Mouse (Mus musculus): ENCODE data around the gene Prrx2. TPM values are rescaled to one million over a fixed set of nuclear protein-coding genes. Genes with fewer than 3 reads are reported as not detected.

Gene Prrx2
- polyA plus RNA-seq, 1 experiment from 2014 or later: 15.3 TPM

- Histone ChIP-seq H3K36me3 (ENCODE audit: control insufficient read depth, insufficient read depth, low read length) (peaks cover 21% of the 10 kb centered on the region), H3K4me3 (ENCODE audit: low read length) (no peak overlapping the region), H3K27ac (ENCODE audit: low read depth, low read length) (no peak overlapping the region), H3K4me2 (replicated peaks; ENCODE audit: low read depth, low read length) (no peak overlapping the region), H3K4me1 (ENCODE audit: control insufficient read depth, insufficient read depth, low read length) (peaks cover 18% of the 10 kb centered on the region), H3K9me3 (ENCODE audit: control insufficient read depth, low read length) (no peaks in the 10 kb centered on the region), H3K9ac (ENCODE audit: low read depth, low read length) (no peak overlapping the region), H3K27me3 (ENCODE audit: control insufficient read depth, insufficient read depth, low read length) (no peaks in the 10 kb centered on the region)
- 45% methylated on average over 5 of the region's 5 CpGs for WGBS
- ATAC-seq (ENCODE audit: low FRiP score, low TSS enrichment): no peak
These were observed 5.5 kb upstream of the Prrx2 start for GRCm38 (mm10) chr2:30829315-30829714.

DNA sequence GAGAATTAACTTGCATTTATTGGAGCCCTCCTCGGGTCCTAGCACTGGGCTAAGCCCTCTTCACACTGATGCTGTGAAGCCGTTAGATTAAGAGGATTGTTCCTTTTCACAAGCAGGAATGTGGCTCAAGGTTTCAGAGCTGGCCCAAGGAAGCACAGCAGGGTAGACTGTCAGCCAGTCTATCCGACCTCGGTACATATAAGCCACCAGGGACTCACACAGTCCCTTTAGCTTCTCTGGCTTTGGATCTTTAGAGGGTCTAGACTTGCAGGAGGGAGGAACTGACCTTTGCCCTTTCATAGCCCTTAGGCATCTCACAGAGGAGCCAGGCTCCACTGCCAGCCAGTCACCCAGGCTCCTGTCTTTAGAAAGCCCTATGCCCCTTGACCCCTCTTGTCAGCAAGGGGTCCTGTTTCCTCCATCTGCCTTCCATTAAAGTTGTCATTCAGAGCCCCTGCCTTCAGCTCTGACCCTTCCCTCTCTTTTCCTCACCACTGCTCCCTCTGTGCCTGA, 4.4 kb upstream of the Prrx2 start, which contains the start of gene Asb6:
Gene Asb6, minus strand, starts transcription at position 51 of the 513 bp plus-strand sequence.
- Histone ChIP-seq H3K4me1 (ENCODE audit: control insufficient read depth, insufficient read depth, low read length) (peaks cover 18% of the 10 kb centered on the region), H3K9me3 (ENCODE audit: control insufficient read depth, low read length) (no peaks in the 10 kb centered on the region), H3K36me3 (ENCODE audit: control insufficient read depth, insufficient read depth, low read length) (peaks cover 11% of the 10 kb centered on the region), H3K27ac (ENCODE audit: low read depth, low read length) (no peak within 1 kb of the TSS), H3K27me3 (ENCODE audit: control insufficient read depth, insufficient read depth, low read length) (no peaks in the 10 kb centered on the region), H3K4me2 (replicated peaks; ENCODE audit: low read depth, low read length) (no peak within 1 kb of the TSS), H3K9ac (ENCODE audit: low read depth, low read length) (no peak within 1 kb of the TSS), H3K4me3 (ENCODE audit: low read length) (no peak within 1 kb of the TSS)
- 18% methylated on average over 4 of the region's 4 CpGs for WGBS
- ATAC-seq (ENCODE audit: low FRiP score, low TSS enrichment): no peak

DNA sequence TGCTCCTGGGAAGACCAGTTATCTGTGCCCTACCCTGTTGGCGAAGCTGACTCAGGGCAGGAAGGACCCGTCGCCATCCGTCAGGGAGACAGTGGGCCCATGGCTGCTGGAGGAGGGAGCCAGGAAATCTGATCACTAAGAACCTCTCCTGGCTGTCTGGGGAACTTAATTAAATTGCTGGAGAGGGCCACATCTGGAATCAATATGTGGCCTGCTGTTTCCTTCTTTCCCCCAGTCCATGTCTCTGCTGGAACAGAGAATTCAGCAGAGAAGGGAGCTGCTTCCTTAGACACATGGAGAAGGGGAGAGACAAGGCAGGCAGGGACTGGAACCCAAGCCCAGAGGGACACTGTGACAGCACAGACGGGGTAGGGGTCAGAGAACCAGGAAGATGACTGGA, 1.1 kb upstream of the Prrx2 start:
- Histone ChIP-seq H3K4me3 (ENCODE audit: low read length) (no peak overlapping the region), H3K27ac (ENCODE audit: low read depth, low read length) (no peak overlapping the region)

DNA sequence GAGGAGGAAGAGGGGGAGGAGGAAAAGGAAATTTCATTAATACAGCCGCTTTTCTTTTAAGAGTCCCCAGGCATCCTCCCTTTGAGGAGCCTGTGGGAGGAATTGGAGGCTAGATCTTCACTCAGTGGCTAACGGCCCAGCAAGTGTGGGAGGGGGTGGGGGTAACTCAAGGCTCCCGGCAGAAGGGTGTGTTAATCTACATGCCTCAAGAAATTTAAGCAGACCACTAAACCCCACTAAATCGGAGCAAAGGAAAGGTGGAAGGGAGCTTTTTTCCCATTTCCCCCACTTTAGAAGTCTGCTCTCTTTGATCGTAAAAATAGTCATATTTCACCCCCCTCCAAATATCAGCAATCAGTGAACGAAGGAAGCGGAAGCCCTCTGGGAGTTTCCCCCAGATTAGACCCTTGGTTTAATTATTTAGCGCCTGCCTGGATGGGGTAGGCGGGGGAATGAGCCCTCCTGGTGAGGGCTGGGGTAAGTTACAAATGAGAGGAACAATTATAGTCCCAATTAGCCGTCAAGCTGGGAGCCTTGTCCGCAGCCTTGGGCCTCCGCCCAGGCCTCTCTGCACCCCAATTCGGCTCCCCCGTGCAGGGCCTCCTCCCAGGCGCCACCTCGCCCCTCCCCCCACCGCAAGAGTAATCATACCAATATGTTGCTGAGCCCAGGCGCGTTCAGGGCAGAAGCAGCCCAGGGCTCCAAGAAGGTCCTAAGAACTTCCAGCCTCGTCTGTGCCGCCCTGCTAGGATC, 1.6 kb downstream of the Prrx2 start:
- no peak overlapping the region for H3K4me3 ChIP-seq (ENCODE audit: low read length)
- peak; percentile 34; the same call in 1 of the 2 replicates for ATAC-seq (ENCODE audit: low FRiP score, low TSS enrichment)
- H3K27ac ChIP-seq (ENCODE audit: low read depth, low read length): peak overlapping the region; percentile 69; the same call in 1 of the 2 replicates

More for the DNA sequence above, 1.1 kb upstream of the Prrx2 start:
- Histone ChIP-seq H3K9me3 (ENCODE audit: control insufficient read depth, low read length) (no peaks in the 10 kb centered on the region), H3K4me2 (replicated peaks; ENCODE audit: low read depth, low read length) (no peak overlapping the region), H3K27me3 (ENCODE audit: control insufficient read depth, insufficient read depth, low read length) (no peaks in the 10 kb centered on the region), H3K36me3 (ENCODE audit: control insufficient read depth, insufficient read depth, low read length) (no peaks in the 10 kb centered on the region), H3K9ac (ENCODE audit: low read depth, low read length) (no peak overlapping the region), H3K4me1 (ENCODE audit: control insufficient read depth, insufficient read depth, low read length) (peaks cover 23% of the 10 kb centered on the region)
- 21% methylated on average over 5 of the region's 5 CpGs for WGBS
- no peak for ATAC-seq (ENCODE audit: low FRiP score, low TSS enrichment)

DNA sequence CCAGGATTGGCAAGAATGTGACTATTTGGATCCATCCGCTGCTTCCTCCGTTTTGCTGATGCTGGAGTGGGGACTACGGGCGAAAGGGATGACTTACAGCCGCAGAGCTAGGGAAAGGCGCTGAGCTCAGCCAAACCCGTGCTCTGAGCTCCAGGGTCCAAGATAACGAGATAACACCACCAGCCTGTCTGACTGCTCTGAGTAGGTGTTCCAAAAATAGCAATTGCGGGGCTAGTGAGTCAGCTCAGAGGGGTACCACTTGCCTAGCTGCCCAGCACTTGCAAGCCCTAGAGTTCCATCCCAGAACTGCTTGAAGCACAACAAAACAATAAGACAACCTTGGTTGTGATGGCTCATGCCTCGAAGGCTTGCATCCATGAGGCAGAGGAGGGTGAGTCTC, 7.8 kb downstream of the Prrx2 start:
- Histone ChIP-seq H3K27me3 (ENCODE audit: control insufficient read depth, insufficient read depth, low read length) (no peaks in the 10 kb centered on the region), H3K4me3 (ENCODE audit: low read length) (no peak overlapping the region), H3K4me2 (replicated peaks; ENCODE audit: low read depth, low read length) (no peak overlapping the region), H3K9me3 (ENCODE audit: control insufficient read depth, low read length) (no peaks in the 10 kb centered on the region), H3K4me1 (ENCODE audit: control insufficient read depth, insufficient read depth, low read length) (peaks cover 10% of the 10 kb centered on the region; the same call in 1 of the 2 replicates), H3K36me3 (ENCODE audit: control insufficient read depth, insufficient read depth, low read length) (no peaks in the 10 kb centered on the region), H3K27ac (ENCODE audit: low read depth, low read length) (no peak overlapping the region), H3K9ac (ENCODE audit: low read depth, low read length) (no peak overlapping the region)
- 42% methylated on average over 10 of the region's 10 CpGs for whole genome bisulfite sequencing
- no peak for ATAC-seq (ENCODE audit: low FRiP score, low TSS enrichment)

More for the DNA sequence above, 1.6 kb downstream of the Prrx2 start:
- 8% methylated on average over 20 of the region's 21 CpGs for WGBS
- H3K27me3 ChIP-seq (ENCODE audit: control insufficient read depth, insufficient read depth, low read length): no peaks in the 10 kb centered on the region
- no peaks in the 10 kb centered on the region for H3K9me3 ChIP-seq (ENCODE audit: control insufficient read depth, low read length)
- H3K4me2 ChIP-seq (replicated peaks; ENCODE audit: low read depth, low read length): peak overlapping the region; percentile 8
- no peak overlapping the region for H3K9ac ChIP-seq (ENCODE audit: low read depth, low read length)
- H3K36me3 ChIP-seq (ENCODE audit: control insufficient read depth, insufficient read depth, low read length): no peaks in the 10 kb centered on the region
- H3K4me1 ChIP-seq (ENCODE audit: control insufficient read depth, insufficient read depth, low read length): peaks cover 23% of the 10 kb centered on the region

DNA sequence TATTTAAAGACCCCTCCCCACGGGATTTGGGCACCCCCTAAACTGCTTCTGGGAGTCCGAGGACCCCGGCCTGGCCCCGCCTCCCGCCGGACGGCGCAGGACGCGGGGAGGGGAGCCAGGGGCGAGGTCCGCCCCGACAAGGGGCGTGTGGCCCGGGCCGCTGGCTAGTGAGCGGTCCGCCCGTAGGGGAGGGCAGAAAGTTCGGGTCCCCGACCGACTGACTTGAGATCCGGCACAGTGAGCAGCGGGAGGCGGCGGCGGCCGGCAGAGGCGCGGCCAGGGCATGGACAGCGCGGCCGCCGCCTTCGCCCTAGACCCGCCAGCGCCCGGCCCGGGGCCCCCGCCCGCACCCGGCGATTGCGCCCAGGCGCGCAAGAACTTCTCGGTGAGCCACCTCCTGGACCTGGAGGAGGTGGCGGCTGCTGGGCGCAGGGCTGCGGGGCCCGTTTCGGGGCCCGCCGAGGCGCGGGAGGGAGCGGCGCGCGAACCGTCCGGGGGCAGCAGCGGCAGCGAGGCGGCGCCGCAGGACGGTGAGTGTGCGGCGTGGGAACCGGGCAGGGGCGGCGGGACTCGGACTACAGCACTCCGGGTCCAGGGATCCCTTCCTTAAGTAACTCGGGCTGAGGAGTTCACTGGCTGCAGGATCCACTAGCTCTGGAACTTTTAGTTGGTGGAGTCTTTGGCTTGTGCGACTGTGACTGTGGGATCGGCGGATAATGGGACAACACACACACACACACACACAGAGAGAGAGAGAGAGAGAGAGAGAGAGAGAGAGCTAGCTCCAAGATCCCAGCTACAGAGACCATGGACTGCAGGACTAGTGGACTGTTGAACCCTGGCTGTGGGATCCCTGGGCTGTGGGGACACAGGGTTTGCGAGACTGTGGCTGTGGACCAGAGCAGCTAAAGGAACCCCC, 10.6 kb downstream of the Prrx2 start:
- no peaks in the 10 kb centered on the region for H3K9me3 ChIP-seq (ENCODE audit: control insufficient read depth, low read length)
- peak overlapping the region; percentile 63 for H3K9ac ChIP-seq (ENCODE audit: low read depth, low read length)
- no peaks in the 10 kb centered on the region for H3K27me3 ChIP-seq (ENCODE audit: control insufficient read depth, insufficient read depth, low read length)
- H3K4me3 ChIP-seq (ENCODE audit: low read length): peak overlapping the region; percentile 50
- peak overlapping the region; percentile 69 for H3K4me2 ChIP-seq (replicated peaks; ENCODE audit: low read depth, low read length)
- H3K4me1 ChIP-seq (ENCODE audit: control insufficient read depth, insufficient read depth, low read length): peaks cover 10% of the 10 kb centered on the region; the same call in 1 of the 2 replicates
- H3K27ac ChIP-seq (ENCODE audit: low read depth, low read length): no peak overlapping the region
- H3K36me3 ChIP-seq (ENCODE audit: control insufficient read depth, insufficient read depth, low read length): no peaks in the 10 kb centered on the region
- peak; percentile 55; the same call in 1 of the 2 replicates for ATAC-seq (ENCODE audit: low FRiP score, low TSS enrichment)
- 2% methylated on average over 73 of the region's 80 CpGs for WGBS

- Histone ChIP-seq H3K4me1 (ENCODE audit: control insufficient read depth, insufficient read depth, low read length) (peaks cover 16% of the 10 kb centered on the region; the same call in 1 of the 2 replicates), H3K27me3 (ENCODE audit: control insufficient read depth, insufficient read depth, low read length) (no peaks in the 10 kb centered on the region), H3K4me2 (replicated peaks; ENCODE audit: low read depth, low read length) (peak overlapping the region; percentile 69), H3K9ac (ENCODE audit: low read depth, low read length) (peak overlapping the region; percentile 63; the same call in 1 of the 2 replicates), H3K36me3 (ENCODE audit: control insufficient read depth, insufficient read depth, low read length) (no peaks in the 10 kb centered on the region), H3K9me3 (ENCODE audit: control insufficient read depth, low read length) (no peaks in the 10 kb centered on the region), H3K4me3 (ENCODE audit: low read length) (peak overlapping the region; percentile 50), H3K27ac (ENCODE audit: low read depth, low read length) (no peak overlapping the region)
- WGBS: 59% methylated on average over 8 of the region's 8 CpGs
- no peak for ATAC-seq (ENCODE audit: low FRiP score, low TSS enrichment)
These were observed 11.5 kb downstream of the Prrx2 start for GRCm38 (mm10) chr2:30846236-30846635.

DNA sequence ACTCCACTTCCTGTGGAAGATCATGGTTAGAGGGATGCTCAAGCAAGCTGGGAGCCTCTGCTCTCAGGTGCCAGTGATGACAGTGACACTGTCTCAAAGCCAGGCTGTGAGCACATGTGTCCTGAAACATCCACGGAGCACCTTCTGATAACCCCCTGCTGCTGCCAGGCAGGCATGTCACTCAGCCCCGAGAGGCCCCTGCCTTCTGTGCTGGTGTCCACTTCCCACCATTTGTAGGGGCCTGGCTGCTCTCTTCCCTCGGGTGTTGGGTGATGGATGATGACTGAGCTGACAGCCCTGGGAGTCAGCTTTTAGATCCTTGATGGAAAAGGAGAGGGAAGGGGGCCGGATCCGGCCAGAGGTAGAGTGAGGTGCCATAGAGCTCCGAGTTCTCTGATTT, 12.0 kb downstream of the Prrx2 start:
- ATAC-seq (ENCODE audit: low FRiP score, low TSS enrichment): no peak
- Histone ChIP-seq H3K9me3 (ENCODE audit: control insufficient read depth, low read length) (no peaks in the 10 kb centered on the region), H3K4me3 (ENCODE audit: low read length) (no peak overlapping the region), H3K4me2 (replicated peaks; ENCODE audit: low read depth, low read length) (no peak overlapping the region), H3K4me1 (ENCODE audit: control insufficient read depth, insufficient read depth, low read length) (peaks cover 18% of the 10 kb centered on the region; the same call in 1 of the 2 replicates), H3K9ac (ENCODE audit: low read depth, low read length) (0 out of 2 replicates have a peak overlapping the region, but pooled peaks have one; percentile 8), H3K27me3 (ENCODE audit: control insufficient read depth, insufficient read depth, low read length) (no peaks in the 10 kb centered on the region), H3K27ac (ENCODE audit: low read depth, low read length) (no peak overlapping the region), H3K36me3 (ENCODE audit: control insufficient read depth, insufficient read depth, low read length) (no peaks in the 10 kb centered on the region)
- 15% methylated on average over 6 of the region's 6 CpGs for WGBS

Measured in kidney, embryonic 14.5 days (tissue).